Mouse (Mus musculus) ES-Bruce4 (cell line): Measurements from ENCODE around the gene Fez1.

Source experiments
- CTCF ChIP-seq: IDR thresholded peaks from one replicate; pipeline ENCODE4 v1.8.1; 2011; ENCODE audit warnings: low read depth, low read length
- POLR2A ChIP-seq: IDR thresholded peaks from one replicate; pipeline ENCODE4 v1.8.1; 2011; ENCODE audit warnings: low read length; ENCODE audit not compliant: insufficient read depth

DNA sequence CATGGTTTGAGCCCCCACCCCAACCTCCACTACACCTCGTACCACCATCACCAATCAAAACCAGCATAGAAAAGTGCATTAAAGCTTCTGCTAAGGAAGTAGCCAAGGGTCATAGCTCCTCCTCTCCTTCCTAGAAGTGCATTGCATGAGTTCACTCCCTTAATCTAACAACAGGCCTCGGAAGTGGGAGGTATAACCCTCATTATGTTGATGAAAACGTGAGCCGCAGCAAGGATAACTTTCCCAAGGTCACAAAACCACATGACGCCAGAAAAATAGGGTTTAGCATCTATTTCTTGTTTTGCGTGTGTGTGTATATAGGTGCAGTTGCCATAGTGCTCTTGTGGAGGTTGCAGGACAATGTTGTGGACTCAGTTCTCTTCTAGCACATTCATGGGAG lies 9.7 kb downstream of the Fez1 start:
- TF ChIP-seq CTCF = no peak
- TF ChIP-seq POLR2A = no peak
